Mouse (Mus musculus) embryonic facial prominence, embryonic 15.5 days (tissue): Measurements from ENCODE around the gene Nr6a1. TPM values are rescaled to one million over a fixed set of nuclear protein-coding genes. Genes with fewer than 3 reads are reported as not detected.

Experiments used
- ATAC-seq: fragments of 200-750 bp; cut with Nextera tagmentation; 2 replicates; pipeline ENCODE4 v1.8.0; 2017; ENCODE audit warnings: low read depth, moderate TSS enrichment; ENCODE audit not compliant: insufficient number of reproducible peaks, low FRiP score, low TSS enrichment
- H3K27ac ChIP-seq: fragments of 300-500 bp; sonication (generic); replicated peaks from 2 replicates; pipeline ENCODE4 v1.5.1; 2015; ENCODE audit warnings: mild to moderate bottlenecking, inconsistent platforms
- H3K27me3 ChIP-seq: fragments of 300-500 bp; sonication (generic); 2 replicates; pipeline ENCODE4 v1.6.1; 2015; ENCODE audit warnings: inconsistent platforms
- H3K36me3 ChIP-seq: fragments of 300-500 bp; sonication (generic); 2 replicates; pipeline ENCODE4 v1.6.1; 2015; ENCODE audit warnings: mild to moderate bottlenecking, inconsistent platforms
- H3K4me1 ChIP-seq: fragments of 300-500 bp; sonication (generic); 2 replicates; pipeline ENCODE4 v1.6.1; 2015; ENCODE audit warnings: inconsistent platforms
- H3K4me2 ChIP-seq: fragments of 300-500 bp; sonication (generic); replicated peaks from 2 replicates; pipeline ENCODE4 v1.6.1; 2015; ENCODE audit warnings: mild to moderate bottlenecking, inconsistent platforms
- H3K4me3 ChIP-seq: fragments of 300-500 bp; sonication (generic); replicated peaks from 2 replicates; pipeline ENCODE4 v1.5.1; 2015; ENCODE audit warnings: mild to moderate bottlenecking, inconsistent platforms
- H3K9ac ChIP-seq: fragments of 300-500 bp; sonication (generic); 2 replicates; pipeline ENCODE4 v1.6.1; 2015; ENCODE audit warnings: inconsistent platforms
- H3K9me3 ChIP-seq: fragments of 300-500 bp; sonication (generic); replicated peaks from 2 replicates; pipeline ENCODE4 v1.6.1; 2016; ENCODE audit warnings: inconsistent platforms
- WGBS: fragments of 180-500 bp; shearing (Covaris S2); methylation state at CpG from one replicate; pipeline ENCODE4 v1.1.7; 2015; 5-methylcytosine and 5-hydroxymethylcytosine counted together
- polyA plus RNA-seq: library from polyadenylated mRNA; unstranded; fragments of >200 nt; fragmentation: Nextera tagmentation; extraction: Ambion mirVana; gene quantifications from 2 replicates; pipeline ENCODE4 v1.2.1, GENCODE M21; 2015

Gene Nr6a1
- 1.2 and 1.6 TPM in 2 replicates for polyA plus RNA-seq

DNA sequence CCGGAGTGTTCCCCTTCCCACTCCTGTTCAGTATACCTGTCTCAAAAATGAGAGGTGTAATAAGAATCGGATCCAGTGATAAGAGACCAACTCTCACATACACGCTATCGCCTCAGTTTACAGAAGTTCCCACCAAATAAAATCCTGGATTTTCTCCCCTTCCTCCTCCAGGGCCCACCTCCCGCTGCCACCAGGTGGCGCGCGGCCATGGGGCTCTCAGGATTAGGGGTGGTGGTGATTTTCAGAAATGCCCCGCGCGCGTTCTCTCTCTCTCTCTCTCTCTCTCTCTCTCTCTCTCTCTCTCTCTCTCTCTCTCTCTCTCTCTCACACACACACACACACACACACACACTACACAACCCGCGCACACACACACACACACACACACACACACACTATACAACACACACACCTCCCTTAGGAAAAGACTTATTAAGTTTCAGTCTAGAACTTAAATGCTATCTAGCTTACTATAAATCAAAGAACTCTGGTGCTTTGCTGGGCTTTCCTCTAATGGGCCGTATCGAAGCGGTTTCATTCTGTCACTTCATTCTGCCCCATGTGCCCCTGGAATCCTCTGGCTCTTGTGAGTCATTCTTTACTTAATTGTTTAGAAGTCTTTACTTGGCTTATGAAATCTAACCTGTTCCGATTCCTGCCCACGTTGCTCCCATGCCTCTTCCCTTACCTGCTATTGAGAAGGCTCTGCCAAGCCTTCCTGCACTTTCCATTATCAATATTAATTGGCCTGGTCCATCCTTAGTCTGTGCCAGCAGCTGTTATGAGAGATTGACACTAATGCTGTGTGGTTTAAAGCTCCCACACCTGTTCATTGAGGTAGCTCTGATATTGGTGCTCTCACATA lies at the start of gene Nr6a1:
Gene Nr6a1, minus strand, starts transcription at position 574 of the 865 bp plus-strand sequence.
- Histone ChIP-seq H3K9ac (no peak within 1 kb of the TSS), H3K9me3 (no peaks in the 10 kb centered on the region), H3K36me3 (no peaks in the 10 kb centered on the region), H3K4me1 (peaks cover 34% of the 10 kb centered on the region), H3K27ac (no peak within 1 kb of the TSS), H3K27me3 (0 out of 2 replicates have a peak, but pooled peaks cover 6% of the 10 kb centered on the region), H3K4me2 (peak within 1 kb of the TSS; percentile 88), H3K4me3 (peak within 1 kb of the TSS; percentile 84)
- peak; percentile 43; the same call in 1 of the 2 replicates for ATAC-seq
- 5% methylated on average over 19 of the region's 19 CpGs for WGBS

DNA sequence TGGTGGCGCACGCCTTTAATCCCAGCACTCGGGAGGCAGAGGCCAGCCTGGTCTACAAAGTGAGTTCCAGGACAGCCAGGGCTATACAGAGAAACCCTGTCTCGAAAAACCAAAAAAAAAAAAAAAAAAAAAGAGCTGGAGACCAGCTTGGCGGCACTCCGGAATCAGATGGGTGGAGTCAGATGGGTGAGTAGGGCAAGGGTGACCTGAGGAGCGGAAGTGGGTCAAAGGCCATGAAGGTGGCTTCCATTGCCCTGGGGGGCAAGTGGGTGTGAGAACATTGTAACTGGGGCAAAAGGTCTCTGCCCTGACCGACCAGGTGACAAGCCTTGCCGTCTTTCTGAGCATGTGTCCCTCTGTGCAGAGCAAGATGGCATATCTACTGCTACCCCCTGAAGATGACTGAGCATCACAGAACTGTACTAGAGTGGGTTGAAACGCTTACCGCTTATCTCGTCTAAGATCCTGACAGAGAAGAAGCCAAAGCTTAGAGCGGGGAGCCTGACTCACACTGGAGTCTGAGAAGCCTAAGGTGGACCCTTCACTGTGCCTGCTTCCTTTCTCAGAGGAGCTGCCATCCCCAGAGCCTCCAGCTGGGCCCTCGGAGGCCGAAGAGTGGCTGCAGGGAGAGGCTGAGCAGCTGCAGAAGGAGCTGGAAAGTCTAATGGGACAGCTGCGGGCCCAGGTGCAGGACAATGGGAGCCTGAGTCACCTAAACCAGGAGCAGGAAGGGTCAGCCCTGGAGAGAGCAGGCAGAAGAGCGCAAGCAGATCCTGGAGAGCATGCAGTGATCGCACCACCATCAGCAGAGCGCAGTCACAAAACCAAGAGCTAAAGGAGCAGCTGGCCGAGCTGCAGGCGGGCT lies 48.7 kb upstream of the Nr6a1 start:
- H3K36me3 ChIP-seq = no peaks in the 10 kb centered on the region
- H3K4me3 ChIP-seq = no peak overlapping the region
- H3K27ac ChIP-seq = no peak overlapping the region
- 78% methylated on average over 21 of the region's 21 CpGs for WGBS
- no peak overlapping the region for H3K4me2 ChIP-seq
- no peaks in the 10 kb centered on the region for H3K27me3 ChIP-seq
- H3K9me3 ChIP-seq = no peaks in the 10 kb centered on the region
- ATAC-seq = no peak
- no peaks in the 10 kb centered on the region for H3K4me1 ChIP-seq
- H3K9ac ChIP-seq = no peak overlapping the region

DNA sequence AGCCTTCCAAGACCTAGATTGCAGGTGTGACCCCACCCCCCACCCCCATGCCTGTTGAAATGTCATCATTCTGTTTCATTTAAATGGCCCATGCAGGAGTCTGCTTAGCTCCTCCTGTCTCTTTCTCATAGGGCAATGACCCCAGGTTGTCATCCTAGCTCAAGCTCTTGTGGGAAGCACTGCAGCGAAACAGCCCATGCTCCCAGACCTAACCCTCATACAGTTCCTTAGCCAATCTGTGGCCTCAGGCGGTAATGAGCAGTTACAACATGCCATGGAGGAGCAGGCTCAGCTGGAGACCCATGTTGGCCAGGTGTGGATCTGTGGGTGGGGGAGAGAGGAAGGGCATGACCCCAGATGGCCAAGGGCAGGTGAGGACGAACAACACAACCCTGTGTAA lies 47.7 kb upstream of the Nr6a1 start:
- Histone ChIP-seq H3K4me3 (no peak overlapping the region), H3K4me1 (no peaks in the 10 kb centered on the region), H3K27me3 (no peaks in the 10 kb centered on the region), H3K9ac (no peak overlapping the region), H3K9me3 (no peaks in the 10 kb centered on the region), H3K27ac (no peak overlapping the region), H3K36me3 (no peaks in the 10 kb centered on the region), H3K4me2 (no peak overlapping the region)
- ATAC-seq = no peak
- 68% methylated on average over 3 of the region's 3 CpGs for WGBS

DNA sequence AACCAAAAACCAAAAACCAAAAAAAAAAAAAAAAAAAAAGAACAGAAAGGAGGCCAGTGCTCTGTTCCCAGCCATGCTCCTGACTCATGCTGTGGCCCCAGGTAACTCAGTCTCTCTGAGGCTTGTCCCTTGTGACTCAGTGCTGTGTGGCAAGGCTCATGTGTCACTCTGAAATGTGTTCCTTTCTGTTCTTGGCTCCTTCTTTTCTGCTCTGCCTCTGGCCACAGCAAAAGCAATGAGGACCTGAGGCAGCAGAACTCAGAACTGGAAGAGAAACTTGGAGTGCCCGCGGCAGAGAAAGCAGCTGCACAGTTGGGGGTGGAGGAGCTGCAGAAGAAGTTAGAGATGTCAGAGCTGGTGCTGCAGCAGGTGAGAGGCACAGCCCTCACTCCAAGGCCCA lies 46.7 kb upstream of the Nr6a1 start:
- WGBS = 24% methylated on average over 2 of the region's 2 CpGs
- no peak for ATAC-seq
- H3K36me3 ChIP-seq = no peaks in the 10 kb centered on the region

DNA sequence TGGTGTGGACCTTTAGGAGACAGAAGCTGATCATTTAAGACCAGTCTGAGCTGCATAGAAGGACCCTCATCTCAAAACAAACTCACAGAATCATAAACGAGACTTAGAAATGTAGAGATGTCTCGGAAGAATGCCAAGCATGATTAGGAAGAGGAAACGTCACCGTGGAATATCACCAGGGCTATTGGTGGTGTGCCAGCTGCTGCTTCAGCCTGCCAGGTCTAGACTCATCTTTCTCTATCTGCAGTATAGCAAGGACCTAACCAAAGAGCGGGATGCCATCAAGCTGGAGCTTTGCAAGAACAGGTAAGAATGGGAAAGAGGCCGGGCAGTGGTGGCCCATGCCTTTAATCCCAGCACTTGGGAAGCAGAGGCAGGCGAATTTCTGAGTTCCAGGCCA lies 46.2 kb upstream of the Nr6a1 start:
- no peak overlapping the region for H3K9ac ChIP-seq
- H3K4me3 ChIP-seq = no peak overlapping the region
- no peak overlapping the region for H3K27ac ChIP-seq
- H3K9me3 ChIP-seq = no peaks in the 10 kb centered on the region
- no peaks in the 10 kb centered on the region for H3K27me3 ChIP-seq
- H3K4me2 ChIP-seq = no peak overlapping the region
- 66% methylated on average over 7 of the region's 7 CpGs for WGBS
- no peaks in the 10 kb centered on the region for H3K36me3 ChIP-seq
- H3K4me1 ChIP-seq = no peaks in the 10 kb centered on the region
- no peak for ATAC-seq

More for the DNA sequence above, 46.7 kb upstream of the Nr6a1 start:
- Histone ChIP-seq H3K4me3 (no peak overlapping the region), H3K27ac (no peak overlapping the region), H3K4me2 (no peak overlapping the region), H3K9ac (no peak overlapping the region), H3K27me3 (no peaks in the 10 kb centered on the region), H3K4me1 (no peaks in the 10 kb centered on the region), H3K9me3 (no peaks in the 10 kb centered on the region)

DNA sequence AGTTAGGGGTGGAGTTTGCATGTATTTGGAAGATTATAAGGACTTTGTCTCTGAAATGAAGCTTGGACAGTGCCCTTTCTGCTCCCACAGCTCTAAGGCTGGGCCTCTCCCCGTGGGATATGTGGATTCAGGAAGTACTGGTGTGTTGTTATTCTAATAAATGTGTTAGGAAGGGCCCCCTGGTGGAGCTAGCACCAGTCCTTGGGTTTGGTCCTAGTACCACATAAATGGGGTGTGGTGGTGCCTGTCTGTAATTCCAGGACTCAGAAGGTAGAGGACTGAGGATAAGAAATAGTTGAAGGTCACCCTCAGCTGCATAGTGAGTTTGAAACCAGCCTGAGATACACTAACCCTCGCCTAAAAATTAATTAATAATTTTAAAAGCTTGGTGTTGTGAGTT lies 45.7 kb upstream of the Nr6a1 start:
- ATAC-seq = no peak
- Histone ChIP-seq H3K4me2 (no peak overlapping the region), H3K9ac (no peak overlapping the region), H3K4me3 (no peak overlapping the region), H3K27ac (no peak overlapping the region), H3K4me1 (no peaks in the 10 kb centered on the region), H3K27me3 (no peaks in the 10 kb centered on the region), H3K36me3 (no peaks in the 10 kb centered on the region), H3K9me3 (no peaks in the 10 kb centered on the region)
- 47% methylated on average over 2 of the region's 2 CpGs for WGBS

DNA sequence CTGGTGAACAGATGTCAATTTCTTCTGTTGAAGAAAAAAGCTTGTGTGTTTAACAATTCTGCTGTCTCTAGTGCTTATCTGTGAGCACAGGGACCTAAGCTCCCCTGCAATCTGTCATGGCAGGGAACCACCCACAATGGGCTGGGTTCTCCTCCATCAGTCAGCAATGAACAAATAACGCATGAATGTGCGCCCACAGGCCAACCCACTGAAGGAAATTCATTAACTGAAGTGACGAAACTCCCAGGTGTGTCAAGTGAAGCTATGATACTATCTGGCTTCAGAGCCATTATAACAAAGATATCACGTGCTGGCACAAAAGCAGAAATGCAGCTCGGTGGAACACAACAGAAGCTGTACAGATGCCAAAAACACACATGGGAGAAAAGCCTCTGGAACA lies 42.6 kb upstream of the Nr6a1 start:
- no peak for ATAC-seq
- WGBS = 65% methylated on average over 5 of the region's 5 CpGs
- no peaks in the 10 kb centered on the region for H3K4me1 ChIP-seq

DNA sequence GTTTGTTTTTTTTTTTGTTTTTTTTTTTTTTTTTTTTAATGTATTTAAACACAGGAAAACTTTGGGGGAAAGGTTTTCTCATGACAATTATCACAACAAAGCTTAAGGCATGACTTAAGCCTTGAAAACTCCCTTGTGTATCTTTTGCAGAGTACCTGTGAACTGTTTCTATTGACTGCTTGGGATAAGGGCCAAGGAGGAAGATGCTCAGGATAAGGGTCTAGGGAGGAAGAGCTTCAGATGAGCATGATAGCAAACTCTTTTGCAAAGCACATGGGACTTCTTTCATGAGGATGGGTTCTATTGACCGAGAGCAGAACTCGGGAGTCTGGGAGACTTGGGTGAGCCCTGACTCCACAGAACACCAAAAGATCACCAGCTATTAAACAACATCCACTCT lies 42.2 kb upstream of the Nr6a1 start:
- Histone ChIP-seq H3K27ac (no peak overlapping the region), H3K9ac (no peak overlapping the region), H3K9me3 (no peaks in the 10 kb centered on the region), H3K4me1 (no peaks in the 10 kb centered on the region), H3K36me3 (no peaks in the 10 kb centered on the region), H3K27me3 (no peaks in the 10 kb centered on the region), H3K4me2 (no peak overlapping the region), H3K4me3 (no peak overlapping the region)
- 84% methylated on average over 2 of the region's 2 CpGs for WGBS
- ATAC-seq = no peak

More for the DNA sequence above, 42.6 kb upstream of the Nr6a1 start:
- Histone ChIP-seq H3K4me3 (no peak overlapping the region), H3K4me2 (no peak overlapping the region), H3K27ac (no peak overlapping the region), H3K27me3 (no peaks in the 10 kb centered on the region), H3K36me3 (no peaks in the 10 kb centered on the region), H3K9ac (no peak overlapping the region), H3K9me3 (no peaks in the 10 kb centered on the region)

DNA sequence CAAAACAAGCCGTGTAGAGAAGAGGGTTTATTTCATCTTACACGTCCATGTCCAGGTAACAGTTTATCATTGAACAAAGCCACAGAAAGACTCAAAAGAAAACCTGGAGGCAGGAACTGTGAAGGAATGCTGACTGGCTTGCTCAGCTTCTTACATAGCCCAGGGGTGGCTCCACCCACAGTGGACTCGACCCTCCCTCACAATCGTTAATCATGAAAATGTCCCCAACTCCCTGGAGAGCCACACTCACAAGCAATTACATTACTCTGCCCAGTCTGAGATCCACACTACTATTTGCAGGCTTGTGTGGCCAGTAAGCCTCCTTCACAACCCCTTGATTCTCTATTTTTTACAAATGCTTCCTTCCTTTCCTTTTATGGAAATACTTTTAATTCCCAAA lies 36.7 kb upstream of the Nr6a1 start:
- H3K27me3 ChIP-seq = no peaks in the 10 kb centered on the region
- H3K27ac ChIP-seq = no peak overlapping the region
- H3K9me3 ChIP-seq = no peaks in the 10 kb centered on the region
- no peaks in the 10 kb centered on the region; the same call in 1 of the 2 replicates for H3K4me1 ChIP-seq
- no peak overlapping the region for H3K9ac ChIP-seq
- H3K4me3 ChIP-seq = no peak overlapping the region
- no peak for ATAC-seq
- 18% methylated on average over 4 of the region's 4 CpGs for WGBS
- 0 out of 2 replicates have a peak, but pooled peaks cover 2% of the 10 kb centered on the region for H3K36me3 ChIP-seq
- H3K4me2 ChIP-seq = no peak overlapping the region

DNA sequence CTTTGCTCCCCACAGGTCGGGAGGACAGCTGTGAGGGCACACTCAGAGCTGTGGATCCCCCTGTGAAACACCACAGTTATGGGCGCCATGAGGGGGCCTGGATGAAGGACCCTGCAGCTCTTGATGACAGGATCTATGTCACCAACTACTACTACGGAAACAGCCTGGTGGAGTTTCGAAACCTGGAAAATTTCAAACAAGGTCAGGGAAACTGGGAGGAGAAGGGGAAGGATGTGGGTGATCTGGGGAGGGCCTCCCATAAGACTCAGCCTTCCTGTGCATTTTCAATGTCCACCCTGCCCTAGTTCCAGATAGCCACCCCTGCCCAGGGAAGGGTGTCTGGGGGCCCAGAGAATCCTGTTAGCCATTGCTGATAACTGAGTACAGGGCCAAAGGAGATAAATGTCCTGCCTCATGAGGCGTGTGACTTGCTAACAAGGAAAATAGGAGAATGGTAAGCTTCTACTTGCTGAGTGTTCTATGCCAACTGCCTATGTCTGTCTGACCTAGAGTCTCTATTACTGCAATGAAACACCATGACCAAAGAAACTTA lies 30.3 kb upstream of the Nr6a1 start:
- Histone ChIP-seq H3K4me2 (no peak overlapping the region), H3K36me3 (0 out of 2 replicates have a peak, but pooled peaks cover 2% of the 10 kb centered on the region), H3K9me3 (no peaks in the 10 kb centered on the region), H3K4me3 (no peak overlapping the region), H3K4me1 (no peaks in the 10 kb centered on the region), H3K27ac (no peak overlapping the region), H3K27me3 (no peaks in the 10 kb centered on the region), H3K9ac (no peak overlapping the region)
- WGBS = 81% methylated on average over 5 of the region's 5 CpGs
- no peak for ATAC-seq

DNA sequence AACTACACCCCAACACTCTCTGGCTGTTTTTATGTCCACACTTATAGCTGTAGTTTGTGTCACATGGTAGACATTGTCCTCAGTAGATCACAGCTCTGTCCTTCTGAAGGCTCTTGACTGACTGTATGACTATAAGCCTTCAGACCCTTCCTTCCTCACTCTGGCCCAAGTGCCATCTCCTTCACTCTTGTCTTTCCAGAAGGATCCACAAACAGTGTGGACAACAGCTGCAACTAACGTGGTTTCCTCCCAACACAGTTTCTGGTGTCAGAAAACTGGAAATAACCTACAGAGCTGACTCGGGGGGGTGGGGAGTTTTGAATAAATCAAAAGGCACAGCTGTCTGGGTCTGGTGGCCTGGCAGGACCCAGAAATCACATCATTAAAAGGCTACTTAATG lies 28.6 kb upstream of the Nr6a1 start:
- Histone ChIP-seq H3K4me2 (no peak overlapping the region), H3K27ac (no peak overlapping the region), H3K9me3 (no peaks in the 10 kb centered on the region), H3K4me3 (no peak overlapping the region), H3K9ac (no peak overlapping the region), H3K36me3 (0 out of 2 replicates have a peak, but pooled peaks cover 2% of the 10 kb centered on the region), H3K4me1 (no peaks in the 10 kb centered on the region), H3K27me3 (no peaks in the 10 kb centered on the region)
- WGBS = 74% methylated on average over 2 of the region's 2 CpGs
- no peak for ATAC-seq
